Mouse (Mus musculus) bone marrow, adult 2 months (tissue): ENCODE measurements around the gene Lilr4b. TPM values are rescaled to one million over a fixed set of nuclear protein-coding genes. Genes with fewer than 3 reads are reported as not detected.
A peak's percentile ranks its signal among the peaks of the same experiment; 100 is the strongest.
"Not testable (repeated sequence)": the region's sequence is repeated elsewhere in the genome, so short reads cannot be mapped to it uniquely, and the experiment has no call there.

Experiments used
- H3K27ac ChIP-seq: fragments of 200-500 bp; 2 replicates; pipeline ENCODE4 v1.5.1; 2012; ENCODE audit warnings: low read depth, mild to moderate bottlenecking, control low read depth, inconsistent platforms, low read length; ENCODE audit not compliant: control insufficient read depth, poor library complexity, insufficient read depth
- H3K4me1 ChIP-seq: fragments of 200-500 bp; 2 replicates; pipeline ENCODE4 v1.6.1; 2011; ENCODE audit warnings: low read length; ENCODE audit not compliant: control insufficient read depth, insufficient read depth
- H3K4me3 ChIP-seq: fragments of 200-500 bp; replicated peaks from 2 replicates; pipeline ENCODE3; 2011; ENCODE audit warnings: mild to moderate bottlenecking, low read depth, low read length, control low read depth; ENCODE audit not compliant: control insufficient read depth
- CTCF ChIP-seq: fragments of 200-500 bp; IDR thresholded peaks from 2 replicates; pipeline ENCODE4 v1.5.1; 2011; ENCODE audit warnings: low read length, control low read depth; ENCODE audit not compliant: control insufficient read depth, insufficient read depth
- POLR2A ChIP-seq: fragments of 200-500 bp; IDR thresholded peaks from 2 replicates; pipeline ENCODE4 v1.6.1; 2011; ENCODE audit warnings: low read depth, mild to moderate bottlenecking, control low read depth, low read length, borderline replicate concordance; ENCODE audit not compliant: control insufficient read depth
- WGBS: fragments of 180-500 bp; shearing (Covaris S2); methylation state at CpG from one replicate; pipeline ENCODE4 v1.1.7; 2018; 5-methylcytosine and 5-hydroxymethylcytosine counted together
- polyA plus RNA-seq: library from polyadenylated mRNA; stranded (reverse); fragments of >200 nt; gene quantifications from 2 replicates; pipeline ENCODE4 v1.2.4, GENCODE M21; 2011; ENCODE audit warnings: low replicate concordance; ENCODE audit not compliant: missing spikeins, insufficient read depth, insufficient read length

Gene Lilr4b
- polyA plus RNA-seq, result 35.8 and 197 TPM in 2 replicates

GRCm38 (mm10) chr10:51480397-51480796, at the start of gene Lilr4b, which contains the start of gene Gm49339:
Gene Lilr4b (plus strand): TSS chr10:51480632.
Gene Gm49339 (plus strand): TSS chr10:51480612.
- 3% methylated on average over 1 of the region's 3 CpGs for WGBS
- not testable (repeated sequence) for H3K4me1 ChIP-seq, H3K27ac ChIP-seq
- peak within 1 kb of the TSS; percentile 53 for H3K4me3 ChIP-seq

GRCm38 (mm10) chr10:51432940-51433339, 47.5 kb upstream of the Lilr4b start:
- no peak overlapping the region for H3K27ac ChIP-seq
- no peaks in the 10 kb centered on the region; the same call in 1 of the 2 replicates for H3K4me1 ChIP-seq
- H3K4me3 ChIP-seq, result no peak overlapping the region
- TF ChIP-seq CTCF (no peak), POLR2A (no peak)

- H3K4me3 ChIP-seq, result no peak overlapping the region
- TF ChIP-seq CTCF (no peak), POLR2A (no peak)
- H3K4me1 ChIP-seq, result no peaks in the 10 kb centered on the region; the same call in 1 of the 2 replicates
- H3K27ac ChIP-seq, result no peak overlapping the region
- 22% methylated on average over 3 of the region's 3 CpGs for WGBS
Observed at GRCm38 (mm10) chr10:51435684-51436083, 44.7 kb upstream of the Lilr4b start.

GRCm38 (mm10) chr10:51451610-51452009, 28.8 kb upstream of the Lilr4b start:
- H3K4me1 ChIP-seq, result peaks cover 2% of the 10 kb centered on the region; the same call in 1 of the 2 replicates
- TF ChIP-seq POLR2A, result no peak
- TF ChIP-seq CTCF, result no peak
- H3K4me3 ChIP-seq, result no peak overlapping the region
- WGBS, result 69% methylated on average over 4 of the region's 4 CpGs
- H3K27ac ChIP-seq, result no peak overlapping the region

DNA sequence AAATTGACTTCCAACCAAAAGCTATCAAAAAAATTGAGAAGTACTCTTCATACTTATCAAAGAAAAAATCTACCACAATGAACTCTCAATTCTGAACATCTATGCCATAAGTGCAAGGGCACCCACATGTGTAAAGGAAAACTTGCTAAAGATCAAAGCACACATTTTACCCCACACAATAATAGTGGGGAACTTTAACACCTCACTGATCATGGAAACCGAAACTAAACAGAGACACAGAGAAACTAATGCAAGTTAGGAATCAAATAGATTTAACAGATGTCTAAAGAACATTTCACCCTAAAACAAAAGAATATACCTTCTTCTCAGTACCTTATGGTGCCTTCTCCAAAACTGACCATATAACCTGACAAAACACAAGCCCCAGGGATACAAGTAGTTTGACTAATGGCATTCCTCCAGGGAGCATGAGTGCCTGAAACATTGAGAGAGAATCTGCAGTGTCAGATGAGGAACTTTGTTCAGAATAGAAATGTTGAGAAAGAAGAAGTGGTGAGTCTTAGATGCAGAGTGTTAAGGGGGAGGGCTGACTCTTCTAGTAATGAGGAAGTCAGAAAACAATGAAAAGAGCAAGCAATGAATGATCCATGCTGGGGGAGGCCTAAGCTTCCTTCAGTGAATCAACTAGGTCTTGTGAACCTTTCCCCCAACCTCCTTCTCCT, 26.7 kb upstream of the Lilr4b start:
- H3K4me1 ChIP-seq, result peaks cover 2% of the 10 kb centered on the region; the same call in 1 of the 2 replicates
- 6% methylated on average over 1 of the region's 1 CpGs for WGBS
- TF ChIP-seq CTCF (no peak), POLR2A (no peak)
- H3K27ac ChIP-seq, result peak overlapping the region; percentile 58; the same call in 1 of the 2 replicates
- no peak overlapping the region for H3K4me3 ChIP-seq

- Histone ChIP-seq H3K4me1 (peaks cover 2% of the 10 kb centered on the region; the same call in 1 of the 2 replicates), H3K27ac (peak overlapping the region; percentile 58; the same call in 1 of the 2 replicates), H3K4me3 (no peak overlapping the region)
- TF ChIP-seq CTCF (no peak), POLR2A (no peak)
- 0% methylated on average over 1 of the region's 1 CpGs for WGBS
Observed at GRCm38 (mm10) chr10:51454365-51454764, 26.1 kb upstream of the Lilr4b start.

DNA sequence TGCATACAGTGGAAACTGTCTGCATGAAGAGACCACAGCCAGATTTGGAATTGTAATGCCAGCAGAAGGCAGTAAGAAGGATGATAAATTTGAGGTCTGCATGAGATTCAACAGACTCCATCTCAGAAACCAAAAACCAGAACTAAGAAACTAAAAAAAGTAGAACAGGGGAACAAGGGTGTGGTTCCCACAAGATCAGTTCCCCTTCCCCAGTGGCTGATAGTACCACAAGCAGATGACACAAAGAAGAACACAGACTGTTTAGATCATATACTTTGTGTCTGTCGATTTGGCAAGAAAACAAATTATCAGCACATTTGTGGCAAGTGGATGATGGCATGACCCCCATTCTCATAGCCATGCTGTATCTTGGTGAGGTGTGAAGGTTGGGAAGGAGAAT, 24.7 kb upstream of the Lilr4b start:
- Histone ChIP-seq H3K4me1 (peaks cover 2% of the 10 kb centered on the region; the same call in 1 of the 2 replicates), H3K27ac (peak overlapping the region; percentile 84; the same call in 1 of the 2 replicates)
- WGBS, result 6% methylated on average over 1 of the region's 1 CpGs

DNA sequence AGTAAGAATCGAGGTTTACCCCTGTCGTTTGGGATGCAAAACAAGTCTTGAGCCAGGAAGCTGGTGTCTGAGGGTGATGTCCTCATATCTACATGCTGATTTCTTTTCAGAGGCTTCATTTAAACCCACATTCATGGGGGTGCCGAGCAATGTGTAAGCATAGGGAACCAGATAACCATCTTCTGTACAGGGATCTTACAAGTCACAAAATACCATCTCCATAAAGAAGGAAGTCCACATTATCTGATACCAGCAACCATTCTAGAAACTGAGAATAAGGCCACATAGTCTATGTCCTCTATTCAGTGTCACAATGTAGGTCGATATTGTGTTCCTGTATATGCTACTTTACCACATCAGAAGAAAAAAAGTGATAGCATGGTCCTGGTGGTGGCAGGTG, 24.1 kb upstream of the Lilr4b start:
- peaks cover 2% of the 10 kb centered on the region; the same call in 1 of the 2 replicates for H3K4me1 ChIP-seq
- no peak overlapping the region for H3K4me3 ChIP-seq
- TF ChIP-seq CTCF, result no peak
- TF ChIP-seq POLR2A, result no peak
- 20% methylated on average over 4 of the region's 4 CpGs for WGBS
- peak overlapping the region; percentile 84 for H3K27ac ChIP-seq

More for the DNA sequence above, 24.7 kb upstream of the Lilr4b start:
- H3K4me3 ChIP-seq, result no peak overlapping the region
- no peak for TF ChIP-seq CTCF
- no peak for TF ChIP-seq POLR2A

DNA sequence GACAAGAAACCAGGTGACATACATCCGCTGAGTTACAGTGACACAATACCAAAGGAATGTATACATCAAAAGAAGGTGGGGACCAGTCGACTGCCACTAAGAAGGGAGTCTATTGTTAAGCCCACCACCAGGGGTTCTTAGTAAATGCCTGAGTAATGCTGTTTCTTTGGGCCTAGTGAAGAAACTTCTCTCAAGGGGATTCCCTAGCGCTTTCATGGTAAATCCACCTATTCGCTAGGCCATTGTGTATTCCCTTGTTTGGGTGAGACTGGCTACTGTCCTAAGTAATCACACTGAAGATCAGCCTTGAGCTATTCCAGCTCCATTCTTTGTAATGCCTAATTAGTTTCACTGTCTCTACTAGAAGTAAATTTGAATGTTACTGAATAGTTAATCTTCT, 16.6 kb upstream of the Lilr4b start:
- 92% methylated on average over 4 of the region's 4 CpGs for WGBS
- H3K27ac ChIP-seq, H3K4me3 ChIP-seq, H3K4me1 ChIP-seq: not testable (repeated sequence)

DNA sequence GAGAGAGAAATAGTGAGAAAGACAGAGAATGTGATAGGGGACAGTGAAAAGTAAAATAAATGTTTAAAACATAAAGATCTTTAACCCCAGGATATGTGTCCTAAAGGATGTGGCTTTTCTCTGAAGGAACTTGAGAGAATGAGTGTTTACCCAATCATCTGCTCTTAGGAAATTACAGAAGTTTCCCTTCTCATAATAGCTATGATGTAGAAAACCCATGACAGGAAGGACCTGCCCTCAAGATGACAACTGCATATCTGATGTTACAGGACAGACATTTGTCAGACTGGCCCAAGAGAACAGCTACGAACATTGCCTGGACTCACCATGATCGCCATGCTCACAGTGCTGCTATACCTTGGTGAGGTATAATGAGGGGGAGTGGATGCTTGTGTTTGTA, 10.3 kb downstream of the Lilr4b start, which contains the start of gene Lilrb4a:
Gene Lilrb4a (plus strand): TSS at position 266 of the 400 bp plus-strand sequence.
- no CpG with 5 or more reads among the region's 2 CpGs for WGBS
- H3K4me1 ChIP-seq, result not testable (repeated sequence)

More for the DNA sequence above, 10.3 kb downstream of the Lilr4b start, which contains the start of gene Lilrb4a:
- H3K4me3 ChIP-seq, result peak within 1 kb of the TSS; percentile 63
- not testable (repeated sequence) for H3K27ac ChIP-seq
